Mouse (Mus musculus) CD4-positive, CD25-positive, alpha-beta regulatory T cell, adult 4 months (primary cell): ENCODE results near the gene Arhgef28. TPM values are rescaled to one million over a fixed set of nuclear protein-coding genes. Genes with fewer than 3 reads are reported as not detected.
"Not testable (repeated sequence)": the region's sequence is repeated elsewhere in the genome, so short reads cannot be mapped to it uniquely, and the experiment has no call there.

Experiments used
- ATAC-seq: one replicate; pipeline ENCODE4 v1.8.0; 2017
- polyA plus RNA-seq, 2 experiments: library from polyadenylated mRNA; unstranded; fragments of 100-300 nt; shearing (Covaris generic); gene quantifications; one replicate each; pipeline ENCODE4 v1.2.1; 2017

The Arhgef28 gene
- polyA plus RNA-seq, 2 experiments from 2014 or later: 0.47 TPM; not detected in 1

DNA sequence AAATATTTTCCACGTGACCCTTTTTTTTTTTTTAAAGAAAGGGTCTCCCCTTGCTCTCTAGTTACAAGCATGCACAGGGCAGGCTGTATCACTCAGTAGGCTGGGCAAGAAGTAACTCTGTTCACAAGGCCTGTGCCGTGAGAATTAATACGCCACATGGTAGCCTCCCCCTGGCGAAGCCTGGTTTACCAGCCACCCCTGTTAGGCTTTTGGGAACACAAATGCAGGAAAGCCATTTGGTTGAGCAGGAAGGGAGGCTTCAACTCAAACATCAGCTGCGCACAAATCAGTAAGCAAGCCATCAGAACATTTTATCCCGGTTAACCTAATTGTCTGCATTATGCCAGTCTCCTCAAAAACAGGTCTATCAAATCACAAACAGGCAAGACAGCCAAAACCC is 136.6 kb downstream of the Arhgef28 start:
- ATAC-seq: no peak

DNA sequence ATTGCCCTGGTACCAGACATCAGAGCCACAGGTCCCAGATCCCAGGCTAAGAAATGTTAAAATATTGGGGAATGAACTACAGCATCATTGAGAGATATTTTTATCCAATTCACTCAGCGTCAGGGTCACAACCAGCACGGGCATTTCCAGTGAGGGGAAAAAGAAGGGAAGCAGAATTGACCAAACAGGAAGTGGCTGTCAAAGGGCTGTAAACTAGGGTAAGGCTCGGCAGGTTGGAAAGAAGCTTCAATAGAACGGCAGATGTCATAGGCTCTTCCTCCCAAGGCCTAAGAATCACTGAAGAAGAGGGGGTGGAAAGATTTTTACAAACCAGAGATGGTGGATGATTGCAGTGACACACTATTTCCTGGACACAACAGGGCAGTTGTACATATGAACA is 143.4 kb downstream of the Arhgef28 start:
- no peak for ATAC-seq

DNA sequence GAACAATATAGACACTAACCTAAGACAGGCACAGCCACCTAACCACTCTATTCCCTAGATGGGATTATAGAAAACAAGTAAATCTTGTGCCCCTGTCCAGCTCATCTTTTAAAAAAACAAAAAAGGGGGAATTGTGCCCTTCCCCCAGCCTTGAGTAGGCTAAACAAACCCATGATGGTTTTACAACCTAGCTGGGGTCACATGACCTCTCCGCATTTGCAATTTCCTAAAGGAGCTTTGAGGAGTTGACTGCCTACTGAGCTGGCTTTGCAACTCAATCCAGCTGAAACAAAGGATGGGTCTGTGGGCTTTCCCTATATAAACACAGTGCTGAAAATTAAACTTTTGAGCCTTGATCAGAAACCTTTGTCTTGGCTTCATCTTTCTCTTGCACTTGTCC is 146.1 kb downstream of the Arhgef28 start:
- not testable (repeated sequence) for ATAC-seq

DNA sequence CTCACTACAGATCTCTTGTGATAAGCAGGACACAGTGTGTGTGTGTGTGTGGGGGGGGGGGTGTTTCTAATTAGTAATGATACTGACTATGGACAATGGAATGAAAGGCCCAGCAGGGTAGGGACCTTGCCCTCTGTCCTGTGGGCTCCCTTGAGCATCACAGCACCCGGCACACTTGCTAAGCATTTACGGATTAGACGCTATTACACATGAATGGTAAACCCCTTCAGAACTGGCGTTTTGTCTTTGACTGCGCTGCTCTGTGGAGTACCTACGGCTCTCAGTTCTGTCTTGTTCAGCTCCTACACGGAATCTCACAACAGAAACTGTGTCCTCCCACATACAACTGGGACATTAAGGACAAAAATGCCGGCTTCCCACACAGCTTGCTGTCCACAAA is 151.0 kb downstream of the Arhgef28 start:
- ATAC-seq: no peak

DNA sequence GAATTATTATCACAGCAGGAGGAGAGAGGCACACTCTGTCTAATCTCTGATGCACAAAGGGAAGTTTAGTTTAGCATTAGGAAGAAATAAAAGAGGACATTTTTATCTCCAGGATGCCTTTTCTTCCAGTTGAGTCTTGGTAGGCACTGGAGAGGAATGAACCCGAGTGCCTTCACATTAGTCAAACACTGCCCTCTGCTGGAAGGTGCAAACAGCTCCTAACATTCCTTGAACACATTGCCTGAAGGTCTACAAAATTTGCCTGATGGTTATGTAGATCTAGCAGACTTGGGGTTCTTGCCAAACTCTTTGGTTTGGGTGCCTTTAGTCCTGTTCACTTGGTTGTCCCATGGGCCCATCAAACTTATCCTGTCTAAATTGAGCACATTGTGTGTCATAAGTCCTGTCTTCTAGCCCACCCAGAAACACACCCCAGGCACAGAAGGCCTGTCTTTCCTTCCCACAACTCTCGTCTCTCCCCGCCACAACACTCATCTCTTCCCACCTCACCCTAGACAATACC is 165.6 kb downstream of the Arhgef28 start:
- ATAC-seq: no peak

DNA sequence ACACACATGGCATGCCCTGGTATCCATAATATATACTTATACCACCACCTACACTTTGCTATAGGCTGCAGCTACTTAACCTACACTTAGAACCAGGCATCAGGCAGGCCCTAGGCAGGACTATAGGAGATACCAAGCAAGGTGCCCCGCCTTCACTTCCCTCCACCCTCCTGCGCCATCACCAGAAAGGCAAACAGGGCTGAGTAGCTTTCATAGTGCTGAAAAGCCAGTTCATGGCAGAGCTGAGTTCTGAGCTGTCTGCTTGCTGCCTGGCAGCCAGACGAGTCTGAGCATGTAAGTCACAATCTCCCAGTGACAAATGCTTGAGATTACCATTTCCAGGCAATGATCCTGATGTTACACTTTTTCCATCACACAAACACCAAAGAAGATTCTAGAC is 167.5 kb downstream of the Arhgef28 start:
- ATAC-seq: no peak

DNA sequence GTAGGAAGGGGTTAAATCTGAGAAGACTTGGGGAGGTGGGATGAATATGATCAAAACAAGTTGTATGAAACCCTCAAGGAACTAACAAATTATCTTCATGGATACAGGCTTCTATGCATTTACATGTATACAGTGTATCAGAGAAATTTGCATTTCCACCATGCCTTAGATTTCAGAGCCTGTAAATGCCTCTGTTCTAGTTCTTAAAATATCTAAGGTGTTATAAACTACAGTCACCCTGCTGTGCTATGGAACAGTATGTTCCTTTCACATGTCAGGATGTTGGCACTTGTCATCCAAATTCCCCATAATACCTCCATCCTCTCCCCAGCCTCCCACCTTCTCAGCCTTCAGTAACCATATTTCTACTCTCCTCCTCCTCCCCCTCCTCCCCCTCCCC is 168.5 kb downstream of the Arhgef28 start:
- ATAC-seq: no peak

DNA sequence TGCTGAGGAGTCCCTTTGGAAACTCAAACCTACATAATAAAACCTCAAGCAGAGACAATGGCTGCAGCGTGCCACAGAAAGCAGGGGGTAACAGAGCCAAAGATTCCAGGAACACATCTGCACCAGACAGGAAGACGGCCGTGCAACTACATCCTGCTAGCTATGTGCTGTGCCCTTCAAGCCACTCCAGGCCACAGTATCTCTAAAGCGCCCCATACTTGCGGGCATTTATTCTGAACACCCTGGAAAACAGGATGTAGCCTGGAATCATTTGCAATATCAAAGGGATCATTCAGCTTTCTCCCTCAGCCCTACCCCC is 174.6 kb downstream of the Arhgef28 start:
- peak; percentile 43 for ATAC-seq

DNA sequence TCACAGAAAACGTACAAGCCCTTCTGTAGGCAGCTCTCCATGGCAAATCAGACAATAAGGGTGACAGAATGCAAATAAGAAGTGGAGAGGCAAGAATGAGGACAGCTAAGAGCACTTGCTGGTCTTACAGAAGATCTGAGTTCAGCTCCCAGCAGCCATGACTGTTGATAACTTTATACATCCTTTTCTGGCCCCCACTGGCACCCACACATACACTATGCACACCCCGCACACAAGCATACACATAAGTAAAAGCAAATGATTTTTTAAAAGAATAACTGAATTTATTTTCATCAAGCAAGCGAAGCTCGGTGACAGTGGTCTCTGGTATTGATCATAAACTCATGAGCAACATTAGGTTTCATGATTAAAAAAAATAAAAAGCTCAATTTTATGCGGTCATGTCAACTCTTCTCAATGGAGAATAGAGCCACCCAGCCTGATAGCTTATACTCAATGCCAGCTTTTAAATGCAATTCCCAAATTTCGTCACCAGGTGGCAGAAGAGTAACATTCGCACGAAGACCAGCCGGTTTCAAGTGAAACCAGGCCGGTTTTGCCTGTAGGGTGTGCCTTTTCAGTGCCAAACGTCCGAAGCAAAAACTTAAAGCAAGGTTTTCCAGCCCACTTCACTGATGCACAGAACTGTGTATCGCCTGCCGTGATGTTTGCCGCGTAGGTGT is 175.1 kb downstream of the Arhgef28 start:
- peak; percentile 74 for ATAC-seq

DNA sequence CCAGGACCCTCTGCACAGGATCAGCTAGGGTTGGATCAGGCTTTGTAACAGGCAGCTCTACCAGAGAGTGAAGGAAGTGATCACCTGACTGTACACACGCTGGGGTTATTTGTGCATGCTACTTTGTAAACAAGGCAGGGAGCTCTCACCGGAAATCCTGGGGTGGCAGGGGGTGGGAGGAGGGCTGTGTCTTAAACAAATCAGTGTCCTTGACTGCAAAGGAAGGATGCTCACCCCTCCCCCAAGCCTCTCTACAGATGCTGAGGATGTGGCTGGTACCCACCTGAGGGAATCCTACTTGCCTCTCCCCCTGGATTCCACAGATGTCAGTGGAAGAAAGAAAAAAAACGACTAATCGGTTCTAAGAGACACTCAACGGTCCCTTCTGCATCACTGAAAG is 176.2 kb downstream of the Arhgef28 start:
- ATAC-seq: no peak

DNA sequence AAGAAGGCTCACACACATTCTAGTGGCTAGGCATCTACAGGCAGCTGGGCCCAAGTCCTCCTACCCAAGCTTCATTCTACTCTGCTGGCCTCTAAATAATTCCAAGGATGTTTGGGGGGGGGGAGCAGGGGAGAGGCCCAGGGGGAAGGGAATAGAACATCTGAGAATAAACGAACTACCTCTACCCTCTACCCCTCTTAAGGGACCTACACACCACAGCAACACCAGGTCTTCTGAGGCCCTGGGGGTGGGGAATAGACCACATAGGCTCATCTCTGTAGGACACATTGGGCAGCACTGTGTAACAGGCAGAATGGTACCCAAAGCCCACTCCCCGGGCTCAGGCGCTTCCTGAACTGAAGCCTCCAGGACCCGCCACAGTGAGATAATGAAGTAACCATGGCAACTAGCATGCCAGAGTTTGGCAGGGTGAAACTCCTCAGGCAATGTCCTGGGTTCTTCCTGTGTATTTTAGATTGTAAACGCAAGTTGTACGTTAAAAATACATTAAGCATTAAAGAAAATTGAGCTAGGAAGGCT is 177.5 kb downstream of the Arhgef28 start:
- ATAC-seq: no peak

DNA sequence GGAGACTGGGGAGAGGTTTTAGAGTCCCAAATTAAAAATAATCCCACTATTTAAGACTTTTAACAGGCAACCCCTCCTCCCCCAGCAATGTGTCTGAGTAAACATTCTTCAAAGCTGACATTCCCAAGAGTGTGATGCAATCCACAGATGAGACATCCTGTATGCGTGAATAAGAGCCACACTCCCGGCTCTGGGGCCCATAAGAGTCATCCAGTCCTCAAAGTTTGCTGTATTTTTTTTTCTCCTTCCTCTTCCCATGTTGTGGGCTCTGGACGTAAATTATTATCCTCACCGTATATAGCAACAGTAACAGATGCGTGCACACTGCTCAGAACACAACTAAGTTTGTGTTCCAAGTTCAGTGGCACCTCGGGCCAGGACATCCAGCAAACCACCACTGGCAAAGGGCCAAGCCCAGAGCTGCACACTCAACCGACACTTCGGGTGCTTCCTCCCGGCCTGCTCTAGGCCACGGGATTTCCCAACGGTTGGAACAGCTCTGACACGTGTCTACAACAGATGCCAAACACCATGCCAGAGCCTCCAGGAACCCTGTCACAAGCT is 178.5 kb downstream of the Arhgef28 start:
- ATAC-seq: no peak

DNA sequence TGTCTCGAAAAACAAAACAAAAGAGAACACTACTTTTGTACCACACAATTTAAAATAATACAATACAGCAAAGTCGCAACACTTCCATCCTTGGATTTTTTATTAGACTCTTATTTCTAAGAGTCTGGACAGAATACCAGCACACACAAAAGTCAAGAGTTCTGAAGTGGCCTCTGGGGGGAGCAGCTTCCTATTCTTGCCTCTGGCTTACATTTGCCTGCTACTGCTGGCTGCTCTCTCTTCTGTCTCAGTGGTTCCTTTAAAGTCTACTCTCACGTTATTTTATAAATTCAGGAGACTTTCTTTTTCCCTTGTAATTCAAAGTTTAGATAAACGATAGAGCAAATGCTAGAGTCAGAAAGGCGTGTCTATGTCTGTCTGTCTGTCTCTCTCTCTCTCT is 179.1 kb downstream of the Arhgef28 start:
- ATAC-seq: no peak

DNA sequence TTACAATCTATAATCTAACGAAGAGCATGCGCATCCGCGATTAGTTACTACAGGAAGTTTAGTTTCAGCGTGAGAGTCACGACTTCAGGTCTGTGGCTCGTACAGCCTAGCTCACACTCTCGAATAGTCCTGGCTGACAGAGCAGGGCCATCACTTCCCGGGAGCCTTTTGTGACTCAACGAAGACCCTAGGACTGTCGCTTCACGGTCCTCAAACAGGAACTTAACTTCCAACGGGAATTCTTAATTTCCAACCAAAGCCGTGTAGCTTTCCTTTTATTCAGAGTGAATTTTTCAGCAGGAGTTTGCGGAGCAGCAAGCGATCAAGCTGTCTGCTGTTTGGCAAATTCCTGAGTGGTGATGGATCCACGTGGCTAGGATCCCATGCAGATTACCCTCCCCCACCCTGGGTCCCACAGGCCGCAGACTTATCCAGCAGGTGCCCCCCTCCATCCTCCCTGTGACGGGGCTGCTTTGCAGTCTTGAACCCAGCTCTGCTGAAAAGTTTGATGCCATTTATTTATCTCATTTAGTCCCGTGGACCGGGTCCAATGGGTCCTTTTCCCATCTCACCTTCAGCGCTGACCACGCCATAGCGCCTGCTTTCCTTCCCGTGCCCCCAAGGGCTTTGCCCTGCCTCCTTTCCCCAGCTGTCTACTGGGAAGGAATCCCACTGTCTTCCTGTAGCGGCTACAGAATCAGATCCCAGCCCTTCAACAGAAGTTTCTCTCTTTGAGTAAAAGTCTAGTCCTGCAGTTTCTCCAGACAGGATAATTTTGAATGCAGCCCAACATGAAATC is 180.3 kb downstream of the Arhgef28 start:
- no peak for ATAC-seq

DNA sequence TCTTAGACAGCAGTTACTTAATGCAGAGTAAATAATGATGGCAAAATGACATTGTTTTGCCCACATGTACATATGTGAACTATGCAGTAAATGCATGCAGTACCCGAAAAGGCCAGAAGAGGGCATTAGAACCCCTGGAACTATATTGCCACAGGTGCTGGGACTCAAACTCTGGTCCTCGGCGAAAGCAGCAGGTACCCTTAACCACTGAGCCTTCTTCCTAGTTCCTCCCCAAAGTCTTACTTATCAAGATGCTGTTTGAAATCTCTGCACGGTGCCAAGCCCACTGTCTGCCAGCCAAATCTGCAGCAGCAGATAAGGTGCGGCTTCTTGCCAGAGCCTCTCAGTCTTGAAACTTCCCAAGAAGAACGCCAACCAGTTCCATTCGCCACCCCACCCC is 181.1 kb downstream of the Arhgef28 start:
- no peak for ATAC-seq

DNA sequence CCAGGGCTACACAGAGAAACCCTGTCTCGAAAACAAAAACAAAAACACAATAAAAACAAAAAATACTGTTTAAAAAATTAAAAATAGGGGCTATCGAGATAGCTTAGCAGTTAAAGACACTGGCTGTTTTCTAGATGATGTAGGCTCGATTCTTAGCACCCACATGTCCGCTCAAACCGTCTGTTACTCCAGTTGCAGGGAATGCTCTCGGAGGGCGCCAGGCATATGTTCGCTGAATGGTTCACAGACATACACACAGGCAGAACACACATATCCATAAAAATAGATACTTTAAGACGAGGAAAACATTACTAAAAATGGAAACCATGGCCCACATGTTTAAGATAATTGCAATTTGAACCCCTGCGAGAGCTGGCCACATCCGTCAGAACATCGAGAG is 181.6 kb downstream of the Arhgef28 start:
- ATAC-seq: no peak

DNA sequence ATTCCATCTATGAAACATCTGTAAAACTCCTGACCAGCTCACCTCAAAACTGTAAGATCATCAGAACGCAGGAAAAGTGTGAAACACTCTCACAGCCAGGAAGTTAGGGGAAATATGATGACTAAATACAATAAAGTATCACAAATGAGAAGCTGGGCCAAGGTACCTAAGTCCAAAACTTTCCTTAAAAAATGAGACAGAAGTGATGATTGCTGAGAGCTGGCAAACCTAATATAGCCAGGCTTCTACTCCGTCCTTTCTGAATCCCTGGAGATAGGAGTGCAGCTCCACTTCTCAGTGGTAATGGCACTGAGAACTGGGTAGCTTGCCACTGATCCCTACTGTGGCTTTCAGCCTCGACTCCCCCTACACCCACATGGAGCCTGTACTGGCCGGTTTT is 184.3 kb downstream of the Arhgef28 start:
- no peak for ATAC-seq

DNA sequence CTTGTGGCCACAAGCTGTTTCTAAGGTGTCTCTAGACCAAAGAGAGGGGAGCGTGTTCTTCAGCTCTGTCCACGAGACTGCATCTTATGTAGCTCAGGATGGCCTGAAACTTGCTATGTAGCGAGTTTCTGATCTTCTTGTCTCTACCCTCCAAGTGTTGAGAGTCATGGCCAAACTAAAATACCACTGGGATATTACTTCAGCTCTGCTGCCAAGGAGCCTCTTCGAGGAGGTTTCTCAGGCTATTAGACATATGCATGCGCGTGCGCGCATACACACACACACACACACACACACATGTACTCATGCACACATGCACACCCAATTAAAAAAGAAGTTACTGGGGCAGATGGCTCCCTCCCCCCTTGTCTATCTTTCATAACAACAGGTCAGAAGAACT is 187.4 kb downstream of the Arhgef28 start:
- not testable (repeated sequence) for ATAC-seq

DNA sequence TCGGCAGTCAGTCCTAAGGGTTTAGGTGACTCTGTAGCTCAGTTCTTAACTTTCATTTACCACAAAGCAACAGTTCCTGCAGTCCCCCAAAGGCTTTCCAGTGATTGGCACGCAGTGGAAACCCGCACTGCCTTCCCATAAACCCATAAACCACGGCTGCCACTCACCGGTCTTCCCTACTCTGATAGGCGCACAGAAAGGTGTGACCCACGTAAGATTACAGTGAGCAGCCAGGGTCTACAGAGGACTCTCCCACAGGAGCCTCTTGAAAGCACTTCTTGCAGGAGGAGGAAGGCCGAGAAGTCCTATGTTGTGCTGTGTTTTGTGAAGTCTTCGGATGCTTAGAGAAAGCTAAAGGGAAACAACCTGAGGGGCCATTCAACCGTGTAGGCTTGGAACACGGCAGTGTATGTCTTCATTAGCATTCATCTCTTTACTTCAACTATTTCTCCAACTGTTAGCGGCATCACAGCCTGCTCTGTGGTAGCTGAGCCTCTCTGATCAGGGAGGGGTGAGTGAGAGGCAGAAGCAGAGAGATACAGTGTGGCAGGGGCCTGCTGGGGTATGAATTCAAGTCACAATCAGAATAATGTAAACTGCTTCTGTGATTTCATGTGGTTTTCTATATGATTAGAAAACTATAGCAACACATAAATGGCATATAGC is 189.2 kb downstream of the Arhgef28 start:
- ATAC-seq: no peak

DNA sequence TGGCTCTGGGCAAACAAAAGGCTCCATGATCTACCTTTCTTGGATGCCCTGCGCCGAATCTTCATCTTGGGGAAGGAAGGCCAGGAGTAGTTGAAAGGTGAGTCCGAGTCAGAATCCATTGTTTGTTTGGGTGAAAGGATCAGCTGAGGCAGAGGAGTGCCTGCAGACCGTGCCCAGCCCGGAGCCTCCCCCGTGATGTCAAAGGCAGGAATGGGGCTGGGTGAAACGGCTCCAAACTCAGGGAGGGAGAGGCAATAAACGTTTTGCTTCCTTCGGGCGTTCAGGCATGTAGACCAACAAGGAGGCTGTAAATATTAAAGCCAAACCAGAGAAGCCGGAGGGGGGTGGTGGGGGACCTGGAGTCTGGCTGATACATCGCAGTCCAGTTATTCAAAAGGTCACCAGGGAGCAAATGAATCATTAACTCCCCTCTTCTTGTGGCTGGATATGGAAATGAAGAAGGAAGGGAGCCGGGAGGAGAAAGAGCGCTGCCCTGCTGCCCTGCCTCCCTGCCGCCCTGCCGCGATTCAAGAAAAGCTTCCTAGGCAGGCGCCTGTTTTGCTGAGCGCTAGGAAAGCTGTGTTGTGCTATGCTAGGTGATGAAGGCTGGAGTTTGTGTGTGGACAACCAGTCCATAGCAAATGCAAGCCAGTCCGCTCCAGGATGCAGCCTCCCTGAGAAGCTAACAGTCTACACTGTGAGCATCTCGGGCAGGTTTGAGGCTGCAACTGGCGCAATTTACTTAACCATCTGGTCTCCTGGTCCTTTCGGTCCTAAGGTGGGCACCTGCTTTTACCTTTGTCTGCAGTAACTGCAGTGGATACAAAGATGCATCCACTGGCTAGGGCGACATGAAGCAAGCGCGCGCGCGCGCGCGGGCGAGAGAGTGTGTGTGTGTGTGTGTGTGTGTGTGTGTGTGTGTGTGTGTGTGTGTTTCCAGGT is 190.0 kb downstream of the Arhgef28 start:
- ATAC-seq: no peak

DNA sequence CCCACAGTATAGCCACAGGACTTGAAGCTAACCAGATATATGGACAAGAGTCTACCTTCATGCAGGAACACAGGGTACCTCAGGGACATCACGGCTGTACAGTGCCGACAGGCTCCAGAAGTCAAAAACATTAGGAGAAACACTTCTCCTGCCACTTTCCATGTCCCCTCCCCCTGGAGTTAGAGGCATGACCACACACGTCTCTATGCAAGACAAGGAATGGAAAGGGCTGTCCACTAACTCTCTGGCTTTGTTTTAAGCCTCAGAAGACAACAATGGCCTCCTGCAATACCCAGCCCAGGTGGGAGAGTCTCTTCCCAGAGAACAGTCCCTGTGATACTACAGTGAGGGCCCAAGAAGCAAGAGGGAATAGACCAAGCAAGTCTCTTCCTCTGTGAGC is 191.3 kb downstream of the Arhgef28 start:
- no peak for ATAC-seq

DNA sequence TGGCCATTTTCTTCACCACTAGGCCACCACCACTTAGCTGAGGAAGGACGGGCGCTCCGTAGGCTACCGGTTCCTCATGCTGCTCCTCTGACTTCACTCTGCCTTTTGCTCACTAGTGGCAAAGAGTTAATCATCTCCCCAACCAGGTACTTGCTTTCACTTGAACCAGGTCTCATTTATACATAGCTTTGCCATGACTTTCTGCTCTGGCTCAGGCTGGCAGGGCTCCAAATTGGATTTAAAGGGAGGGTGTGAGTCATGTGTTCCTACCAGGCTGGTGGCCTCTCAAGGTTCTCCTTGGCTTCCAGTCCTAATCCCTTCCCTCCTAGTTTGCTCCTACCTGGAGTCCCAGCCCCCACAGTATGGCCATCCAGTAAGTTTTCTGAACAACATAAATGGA is 192.5 kb downstream of the Arhgef28 start:
- no peak for ATAC-seq
